Mouse (Mus musculus): ENCODE results near the gene Cdh20.

- TF ChIP-seq CTCF (IDR thresholded peaks at IDR 0.05; ENCODE audit: low read depth, low read length): no peak
- TF ChIP-seq POLR2A (IDR thresholded peaks at IDR 0.05; ENCODE audit: extremely low read depth, insufficient read depth, low read length): no peak
Observed at GRCm38 (mm10) chr1:104962257-104962656, 193.9 kb downstream of the Cdh20 start.
